In the genomic region with DNA sequence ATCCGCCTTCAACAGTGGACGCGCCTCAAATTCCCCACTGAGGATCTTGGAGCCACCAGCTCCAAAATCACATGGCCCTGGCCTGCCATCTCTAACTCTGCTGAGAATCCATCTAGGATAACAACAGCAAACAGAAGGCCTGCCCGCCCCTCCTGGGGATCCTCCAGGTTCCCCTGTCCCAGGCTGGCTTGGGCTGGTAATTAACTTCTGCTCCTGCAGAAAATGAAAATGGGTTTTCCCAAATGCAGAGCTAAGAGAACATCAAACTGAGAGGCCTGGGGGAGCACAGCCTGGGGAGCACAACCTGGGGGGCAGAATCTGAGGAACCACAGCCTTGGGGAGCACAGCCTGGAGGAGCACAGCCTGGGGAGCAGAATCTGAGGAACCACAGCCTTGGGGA, we compare ENCODE assay signal across 48 mouse cellular contexts. TPM values are rescaled to one million over a fixed set of nuclear protein-coding genes. Genes with fewer than 3 reads are reported as not detected.
"Had no signal": no experiment of that assay in that cellular context is flagged by ENCODE, and none has a peak within 500 bp of the region (broad histone marks: within the 10 kb centered on the region; RNA-seq: fewer than 3 reads in every experiment).

No protein-coding gene starts in this region.

- H3K9me3 ChIP-seq: heart, embryonic 10.5 days; heart, embryonic 12.5 days; heart, embryonic 13.5 days; heart, embryonic 15.5 days; hindbrain, embryonic 12.5 days; hindbrain, embryonic 15.5 days; intestine, embryonic 15.5 days had no signal

- H3K4me3 ChIP-seq: heart, adult 2 months; heart, embryonic 10.5 days; heart, embryonic 12.5 days; heart, embryonic 13.5 days; heart, embryonic 15.5 days; hindbrain, embryonic 12.5 days; hindbrain, embryonic 15.5 days; intestine, embryonic 15.5 days; layer of hippocampus, adult 2 months; left cerebral cortex, adult 2 months had no signal

- H3K9ac ChIP-seq: heart, embryonic 12.5 days; heart, embryonic 13.5 days; heart, embryonic 15.5 days; hindbrain, embryonic 12.5 days; hindbrain, embryonic 14.5 days; hindbrain, embryonic 15.5 days; intestine, embryonic 15.5 days had no signal

- DNase-seq: heart, adult 2 months; heart, postnatal 10 days; heart, postnatal 14 days; heart, postnatal 4 days; kidney, adult 11 months; kidney, adult 18-20 months; kidney, adult 2 months; kidney, adult 8-10 months; kidney, adult 9 months; kidney, postnatal 10 days; kidney, postnatal 14 days; kidney, postnatal 36 days; layer of hippocampus, adult 9-11 months; layer of hippocampus, postnatal 36 days had no signal

- H3K4me1 ChIP-seq: intestine, embryonic 15.5 days had no signal

- H3K36me3 ChIP-seq: heart, embryonic 10.5 days; heart, embryonic 12.5 days; heart, embryonic 13.5 days; heart, embryonic 15.5 days; hindbrain, embryonic 12.5 days; hindbrain, embryonic 15.5 days; intestine, embryonic 15.5 days had no signal

- H3K27me3 ChIP-seq: hindbrain, embryonic 12.5 days; hindbrain, embryonic 15.5 days; intestine, embryonic 15.5 days had no signal

- H3K4me2 ChIP-seq: heart, embryonic 11.5 days; heart, embryonic 12.5 days; heart, embryonic 13.5 days; heart, embryonic 15.5 days; hindbrain, embryonic 12.5 days; hindbrain, embryonic 14.5 days; hindbrain, embryonic 15.5 days; intestine, embryonic 15.5 days had no signal

- ATAC-seq: hindbrain, embryonic 16.5 days; hindbrain, postnatal 0 days; inflammation-experienced regulatory T-cells, adult 6 months; intestine, embryonic 15.5 days; intestine, embryonic 16.5 days; intestine, postnatal 0 days had no signal

- H3K27ac ChIP-seq: heart, adult 2 months; heart, embryonic 10.5 days; heart, embryonic 13.5 days; heart, embryonic 15.5 days; hindbrain, embryonic 12.5 days; hindbrain, embryonic 14.5 days; hindbrain, embryonic 15.5 days; hindbrain, postnatal 0 days; intestine, embryonic 15.5 days; kidney, postnatal 0 days; layer of hippocampus, adult 2 months; left cerebral cortex, adult 2 months had no signal

RNA-seq across cellular contexts. Expression of gene Bpi, which starts 21.8 kb away (rescaled TPM):
- total RNA-seq: heart, adult 8-10 months; heart, postnatal 10 days; heart, postnatal 14 days; heart, postnatal 25 days; heart, postnatal 4 days; hematopoietic stem cell, adult 5-6 weeks; hindbrain, postnatal 0 days; layer of hippocampus, adult 18-20 months; layer of hippocampus, adult 2 months; layer of hippocampus, adult 8-10 months; layer of hippocampus, postnatal 10 days; layer of hippocampus, postnatal 14 days; layer of hippocampus, postnatal 25 days; layer of hippocampus, postnatal 36 days; left cerebral cortex, adult 18-20 months; left cerebral cortex, adult 2 months; left cerebral cortex, adult 8-10 months had no signal
- polyA plus RNA-seq: heart, adult 2 months; heart, embryonic 10.5 days; heart, embryonic 11.5 days; heart, embryonic 12.5 days; heart, embryonic 13.5 days; heart, embryonic 14.5 days; heart, embryonic 15.5 days; heart, embryonic 16.5 days; heart, postnatal 0 days; hindbrain, embryonic 11.5 days; hindbrain, embryonic 12.5 days; hindbrain, embryonic 14.5 days; hindbrain, embryonic 15.5 days; hindbrain, embryonic 16.5 days; hindbrain, postnatal 0 days; inflammation-experienced regulatory T-cells, adult 6 months; intestine, embryonic 14.5 days; intestine, embryonic 15.5 days; intestine, embryonic 16.5 days; intestine, postnatal 0 days; kidney, embryonic 16.5 days; large intestine, adult 2 months had no signal

RNA-seq across cellular contexts. Expression of gene D630003M21Rik, which starts 50.6 kb away (rescaled TPM):
- total RNA-seq: hematopoietic stem cell, adult 5-6 weeks had no signal
- polyA plus RNA-seq: inflammation-experienced regulatory T-cells, adult 6 months had no signal
